Mouse (Mus musculus) lung, postnatal 25 days (tissue): ENCODE results near the gene Kcna1.

ENCODE experiments used
- DNase-seq: peaks from one replicate; pipeline ENCODE4 v3.0.0; 2022; ENCODE audit warnings: low spot score

Kcna1 gene

DNA sequence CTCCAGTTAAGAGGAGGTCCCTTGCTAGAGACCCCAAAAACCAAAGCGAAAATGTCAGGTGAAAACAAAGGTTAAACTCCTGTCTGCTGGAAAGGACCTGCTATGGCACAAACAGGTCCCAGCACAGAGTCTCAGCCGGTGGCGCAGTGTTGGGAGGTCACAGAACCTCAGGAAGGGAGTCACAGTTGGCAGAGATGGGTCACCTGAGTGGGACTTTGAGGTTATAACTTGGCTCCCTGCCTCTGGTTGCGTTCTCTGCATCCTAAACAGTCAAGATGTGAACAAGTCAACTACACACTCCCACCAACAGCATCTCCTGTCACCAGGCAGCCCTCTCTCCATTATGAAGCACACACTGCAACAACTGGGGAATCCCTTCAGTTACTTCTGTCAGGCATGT, 48.4 kb downstream of the Kcna1 start:
- DNase-seq, result no peak

DNA sequence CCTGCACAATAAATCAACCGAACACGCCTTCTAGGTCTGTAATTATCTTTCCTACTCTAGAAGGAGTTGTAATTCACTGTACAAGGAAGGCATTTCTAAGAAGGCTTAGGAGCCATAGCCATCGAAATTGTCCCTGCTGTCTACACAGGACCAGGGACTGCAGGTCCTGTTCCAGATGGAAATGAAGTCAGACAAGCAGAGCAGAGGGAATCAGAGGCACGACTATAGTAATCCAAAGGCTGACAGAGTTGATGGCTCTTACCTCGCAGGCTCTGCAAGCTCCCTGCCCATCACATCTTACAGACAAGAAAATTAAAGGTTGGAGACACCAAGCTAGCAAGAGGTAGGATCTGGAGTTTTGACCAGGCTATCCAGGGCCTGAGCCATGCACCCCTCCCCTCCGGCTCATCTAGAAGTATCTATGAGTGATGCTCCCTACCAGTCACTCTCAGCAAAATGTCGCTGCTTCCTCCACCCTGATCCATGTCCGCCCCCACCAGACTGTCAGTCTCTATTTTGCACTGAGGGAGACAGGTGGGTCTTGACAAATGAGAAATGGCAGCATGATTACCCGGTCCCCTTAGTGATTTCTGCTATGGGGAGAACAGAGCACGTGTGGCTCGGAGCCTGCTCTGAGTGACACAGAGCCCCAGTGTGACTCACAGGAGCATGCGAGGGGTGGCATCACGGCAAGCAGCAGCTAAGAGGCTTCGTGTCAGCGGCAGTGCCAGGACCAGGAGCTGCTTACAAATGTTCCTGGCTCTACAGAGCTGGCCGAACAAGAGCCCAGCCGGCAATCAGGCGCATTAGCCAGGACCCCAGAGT, 50.2 kb downstream of the Kcna1 start:
- no peak for DNase-seq

DNA sequence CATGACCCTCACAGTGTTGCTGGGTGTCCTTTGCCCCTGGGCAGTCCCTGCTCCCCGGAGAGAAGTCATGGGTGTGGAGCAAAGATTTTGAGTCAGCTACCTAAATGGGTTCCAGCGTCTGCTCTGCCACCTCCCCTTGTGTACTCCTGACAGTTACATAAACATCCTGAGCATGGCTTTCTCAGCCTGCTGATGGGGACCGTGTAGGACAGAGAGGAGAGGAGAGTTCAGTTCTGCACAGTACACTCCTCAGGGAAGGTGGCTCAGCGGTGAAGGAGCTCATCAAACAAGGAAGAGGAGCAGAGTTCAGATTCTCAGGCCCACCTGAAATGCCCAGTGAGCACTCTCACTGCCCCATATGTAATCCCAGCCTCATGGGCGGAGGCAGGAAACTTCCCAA, 51.1 kb downstream of the Kcna1 start:
- DNase-seq, result no peak

DNA sequence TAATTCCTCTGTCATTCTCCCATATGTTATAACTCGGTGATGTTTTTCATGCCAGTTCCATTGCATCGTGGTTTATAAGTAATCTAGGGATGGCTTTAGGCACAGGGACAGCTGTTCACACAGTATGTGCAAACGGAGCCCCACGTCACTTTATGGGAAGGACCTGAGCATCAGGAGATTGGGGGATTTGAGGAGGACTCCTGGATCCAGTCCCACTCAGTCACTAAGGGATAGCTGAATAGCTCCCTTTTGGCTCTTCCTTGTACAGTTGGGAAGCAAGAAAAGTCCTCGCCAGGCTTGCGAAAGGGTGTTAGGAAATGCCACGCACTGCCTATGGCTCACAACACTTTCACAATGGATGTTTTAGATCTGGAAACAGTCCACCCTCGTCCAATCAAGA, 51.8 kb downstream of the Kcna1 start:
- no peak for DNase-seq

DNA sequence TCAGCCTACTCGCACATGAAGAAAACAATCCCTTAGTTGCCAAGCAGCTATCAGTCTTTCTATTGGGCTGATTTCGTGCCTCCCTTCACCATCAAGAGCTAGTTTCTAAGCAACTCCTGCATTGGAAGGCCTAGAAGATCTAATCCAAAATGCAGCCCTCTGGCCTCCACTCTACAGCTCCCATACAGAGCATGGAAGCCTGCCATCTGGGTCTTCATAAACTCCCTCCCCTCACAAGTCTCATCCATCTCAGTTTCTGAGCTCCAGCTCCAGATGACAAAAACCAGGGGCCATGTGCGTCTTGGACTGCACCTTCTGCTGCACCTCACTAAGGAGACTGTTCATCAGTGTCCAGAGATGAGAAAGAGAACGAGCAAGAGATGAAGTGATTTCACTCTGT, 52.8 kb downstream of the Kcna1 start:
- no peak for DNase-seq
